Comparison of ENCODE assay signal across 8 mouse cellular contexts in the genomic region with DNA sequence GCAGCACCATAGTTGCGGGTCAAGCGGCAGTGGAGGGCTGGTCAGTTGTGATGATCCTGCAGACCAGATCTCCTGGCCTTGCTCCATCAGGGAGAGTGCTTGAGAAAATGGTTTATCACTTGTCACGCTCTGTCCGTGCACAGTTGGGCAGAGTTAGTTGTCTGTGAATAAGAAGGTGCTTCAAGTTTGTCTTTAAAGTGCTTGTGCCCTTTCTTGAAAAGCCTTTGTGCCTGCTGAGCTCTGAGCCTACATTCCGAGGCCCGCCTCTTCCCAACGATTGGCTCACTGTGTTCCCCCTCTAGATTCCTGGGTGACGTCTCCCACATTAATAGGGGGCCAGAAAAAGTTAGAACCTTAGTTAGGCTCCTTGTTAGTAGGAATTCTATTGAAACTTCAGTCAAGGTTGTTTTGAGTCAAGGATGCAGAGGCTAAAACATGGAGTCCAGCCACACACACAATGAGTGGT. TPM values are rescaled to one million over a fixed set of nuclear protein-coding genes. Genes with fewer than 3 reads are reported as not detected.
DNase-seq lines count a peak whose midpoint lies in the region; ATAC-seq and TF ChIP-seq lines count a peak whose summit lies in the region.

No protein-coding gene starts in this region.

- H3K9ac ChIP-seq in heart, embryonic 14.5 days (ENCODE audit: low read length) = peak overlapping the region; percentile 79
- H3K9ac ChIP-seq in forebrain, embryonic 13.5 days = peak overlapping the region; percentile 65
- peak overlapping the region; percentile 64 for H3K9ac ChIP-seq in liver, embryonic 15.5 days

- ATAC-seq in heart, embryonic 14.5 days (ENCODE audit: insufficient number of reproducible peaks, insufficient read depth, low FRiP score, low read depth) = no peak
- no peak for ATAC-seq in forebrain, embryonic 13.5 days
- ATAC-seq in liver, embryonic 15.5 days (ENCODE audit: insufficient read depth) = no peak

- H3K4me3 ChIP-seq in heart, embryonic 14.5 days (ENCODE audit: control insufficient read depth in 1 of 2, insufficient read depth in 1 of 2, low read depth in 1 of 2, low read length in 2 of 2) = peak overlapping the region; percentile 46 to 50
- H3K4me3 ChIP-seq in E14TG2a.4 (replicated peaks; ENCODE audit: low read length) = peak overlapping the region; percentile 75
- H3K4me3 ChIP-seq in forebrain, embryonic 13.5 days = peak overlapping the region; percentile 40
- H3K4me3 ChIP-seq in liver, embryonic 15.5 days (replicated peaks) = peak overlapping the region; percentile 57

- no peak for DNase-seq in heart, adult 8-10 months (ENCODE audit: low spot score)
- no peak for DNase-seq in urinary bladder, postnatal 14 days (ENCODE audit: low spot score)
- DNase-seq in ovary, postnatal 36 days (ENCODE audit: low spot score) = no peak
- no peak for DNase-seq in left cerebral cortex, adult 8-10 months (ENCODE audit: low spot score in 2 of 2)

- peak overlapping the region; percentile 6 to 57; a peak in 2 of 4 replicates for H3K27ac ChIP-seq in heart, embryonic 14.5 days (replicated peaks in 1 of 2; ENCODE audit: control insufficient read depth in 1 of 2, insufficient read depth in 1 of 2, low read depth in 2 of 2, low read length in 2 of 2)
- no peak overlapping the region for H3K27ac ChIP-seq in forebrain, embryonic 13.5 days
- 0 out of 2 replicates have a peak overlapping the region, but pooled peaks have one; percentile 43 for H3K27ac ChIP-seq in liver, embryonic 15.5 days (replicated peaks)

- H3K4me2 ChIP-seq in heart, embryonic 14.5 days (ENCODE audit: low read length) = peak overlapping the region; percentile 88
- H3K4me2 ChIP-seq in forebrain, embryonic 13.5 days = peak overlapping the region; percentile 74
- peak overlapping the region; percentile 94 for H3K4me2 ChIP-seq in liver, embryonic 15.5 days

- peaks cover 6% of the 10 kb centered on the region; the same call in 1 of the 2 replicates for H3K36me3 ChIP-seq in heart, embryonic 14.5 days (ENCODE audit: control insufficient read depth, insufficient read depth, low read length)
- H3K36me3 ChIP-seq in E14TG2a.4 (ENCODE audit: insufficient read depth, low read length) = peaks cover 6% of the 10 kb centered on the region
- H3K36me3 ChIP-seq in forebrain, embryonic 13.5 days (ENCODE audit: poor library complexity, severe bottlenecking) = peaks cover under 1% of the 10 kb centered on the region; the same call in 1 of the 2 replicates
- H3K36me3 ChIP-seq in liver, embryonic 15.5 days (replicated peaks) = no peaks in the 10 kb centered on the region

- H3K4me1 ChIP-seq in heart, embryonic 14.5 days (ENCODE audit: control insufficient read depth in 2 of 2, insufficient read depth in 2 of 2, low read length in 2 of 2) = peaks cover 27 to 48% of the 10 kb centered on the region in 2 experiments
- peaks cover 81% of the 10 kb centered on the region for H3K4me1 ChIP-seq in E14TG2a.4 (replicated peaks; ENCODE audit: low read depth, low read length)
- peaks cover 63% of the 10 kb centered on the region for H3K4me1 ChIP-seq in forebrain, embryonic 13.5 days
- peaks cover 70% of the 10 kb centered on the region for H3K4me1 ChIP-seq in liver, embryonic 15.5 days (replicated peaks)

- H3K9me3 ChIP-seq in heart, embryonic 14.5 days (ENCODE audit: control insufficient read depth, low read length) = no peaks in the 10 kb centered on the region
- no peaks in the 10 kb centered on the region for H3K9me3 ChIP-seq in E14TG2a.4 (ENCODE audit: low read length)
- no peaks in the 10 kb centered on the region for H3K9me3 ChIP-seq in forebrain, embryonic 13.5 days (replicated peaks)
- H3K9me3 ChIP-seq in liver, embryonic 15.5 days (replicated peaks) = no peaks in the 10 kb centered on the region

- no peak for TF ChIP-seq CTCF in E14TG2a.4 (conservative IDR thresholded peaks at IDR 0.05; ENCODE audit: low read length)

- WGBS in heart, embryonic 14.5 days = 16% methylated on average over 8 of the region's 8 CpGs
- whole genome bisulfite sequencing in forebrain, embryonic 13.5 days = 4% methylated on average over 8 of the region's 8 CpGs
- 32% methylated on average over 8 of the region's 8 CpGs for WGBS in liver, embryonic 15.5 days (ENCODE audit: insufficient replicate concordance)

- peaks cover 12% of the 10 kb centered on the region for H3K27me3 ChIP-seq in heart, embryonic 14.5 days (ENCODE audit: control insufficient read depth, insufficient read depth, low read length)
- peaks cover 64% of the 10 kb centered on the region for H3K27me3 ChIP-seq in E14TG2a.4 (ENCODE audit: insufficient read depth, low read length)
- H3K27me3 ChIP-seq in forebrain, embryonic 13.5 days = peaks cover 54% of the 10 kb centered on the region
- H3K27me3 ChIP-seq in liver, embryonic 15.5 days = peaks cover 50% of the 10 kb centered on the region

RNA-seq across cellular contexts. Expression of gene Rassf1, which starts 0.6 kb away (rescaled TPM):
- polyA plus RNA-seq in heart, embryonic 14.5 days (2014; fragmentation: Nextera tagmentation; extraction: Ambion mirVana) = 42.5 and 47.7 TPM in 2 replicates
- 10 to 100 TPM; 12.9 to 14.9 (median 14.4) TPM for total RNA-seq in heart, adult 8-10 months (2022)
- polyA plus RNA-seq in forebrain, embryonic 13.5 days (2015; fragmentation: Nextera tagmentation; extraction: Ambion mirVana) = 39.3 and 43.2 TPM in 2 replicates
- polyA plus RNA-seq in liver, embryonic 15.5 days (2015; fragmentation: Nextera tagmentation; extraction: Ambion mirVana) = 15.8 and 18.7 TPM in 2 replicates
- total RNA-seq in left cerebral cortex, adult 8-10 months (2022) = 10 to 100 TPM; 15.8 to 18.5 (median 16.9) TPM

RNA-seq across cellular contexts. Expression of gene Zmynd10, which starts 4.8 kb away (rescaled TPM):
- polyA plus RNA-seq in heart, embryonic 14.5 days (2014; fragmentation: Nextera tagmentation; extraction: Ambion mirVana) = 0.27 TPM in 1 of 2 replicates, not detected in the other
- under 1 TPM in 2 of 4 experiments, not detected in 2; 0.35 to 0.40 TPM for total RNA-seq in heart, adult 8-10 months (2022)
- polyA plus RNA-seq in forebrain, embryonic 13.5 days (2015; fragmentation: Nextera tagmentation; extraction: Ambion mirVana) = 2.0 and 4.0 TPM in 2 replicates
- 0.64 and 1.0 TPM in 2 replicates for polyA plus RNA-seq in liver, embryonic 15.5 days (2015; fragmentation: Nextera tagmentation; extraction: Ambion mirVana)
- total RNA-seq in left cerebral cortex, adult 8-10 months (2022) = 1 to 10 TPM; 5.1 to 8.3 (median 6.3) TPM

RNA-seq across cellular contexts. Expression of gene Nprl2, which starts 9.9 kb away (rescaled TPM):
- 28.4 and 31.6 TPM in 2 replicates for polyA plus RNA-seq in heart, embryonic 14.5 days (2014; fragmentation: Nextera tagmentation; extraction: Ambion mirVana)
- 10 to 100 TPM; 18.4 to 22.6 (median 21.2) TPM for total RNA-seq in heart, adult 8-10 months (2022)
- 59.0 and 61.9 TPM in 2 replicates for polyA plus RNA-seq in forebrain, embryonic 13.5 days (2015; fragmentation: Nextera tagmentation; extraction: Ambion mirVana)
- 11.2 and 13.2 TPM in 2 replicates for polyA plus RNA-seq in liver, embryonic 15.5 days (2015; fragmentation: Nextera tagmentation; extraction: Ambion mirVana)
- 10 to 100 TPM; 40.8 to 42.3 (median 41.8) TPM for total RNA-seq in left cerebral cortex, adult 8-10 months (2022)

RNA-seq across cellular contexts. Expression of gene Cyb561d2, which starts 9.9 kb away (rescaled TPM):
- 17.6 and 22.8 TPM in 2 replicates for polyA plus RNA-seq in heart, embryonic 14.5 days (2014; fragmentation: Nextera tagmentation; extraction: Ambion mirVana)
- 1 to 10 TPM; 5.1 to 6.3 (median 5.4) TPM for total RNA-seq in heart, adult 8-10 months (2022)
- 23.2 and 25.7 TPM in 2 replicates for polyA plus RNA-seq in forebrain, embryonic 13.5 days (2015; fragmentation: Nextera tagmentation; extraction: Ambion mirVana)
- 13.1 and 13.2 TPM in 2 replicates for polyA plus RNA-seq in liver, embryonic 15.5 days (2015; fragmentation: Nextera tagmentation; extraction: Ambion mirVana)
- total RNA-seq in left cerebral cortex, adult 8-10 months (2022) = 10 to 100 TPM; 16.3 to 20.6 (median 19.2) TPM

RNA-seq across cellular contexts. Expression of gene Tusc2, which starts 11.1 kb away (rescaled TPM):
- polyA plus RNA-seq in heart, embryonic 14.5 days (2014; fragmentation: Nextera tagmentation; extraction: Ambion mirVana) = 49.0 and 53.0 TPM in 2 replicates
- 10 to 100 TPM; 40.0 to 46.9 (median 40.2) TPM for total RNA-seq in heart, adult 8-10 months (2022)
- polyA plus RNA-seq in forebrain, embryonic 13.5 days (2015; fragmentation: Nextera tagmentation; extraction: Ambion mirVana) = 80.7 and 84.8 TPM in 2 replicates
- polyA plus RNA-seq in liver, embryonic 15.5 days (2015; fragmentation: Nextera tagmentation; extraction: Ambion mirVana) = 34.1 and 36.1 TPM in 2 replicates
- total RNA-seq in left cerebral cortex, adult 8-10 months (2022) = 10 to 100 TPM; 90.7 to 97.1 (median 92.8) TPM
